Mouse (Mus musculus): ENCODE measurements at regions not wholly inside any gene's neighbourhood (a gene's known extent, or its start where the extent isn't known, plus 50 kb on each side); places are given as distances from the start of the nearest gene placed in this dataset.

DNA sequence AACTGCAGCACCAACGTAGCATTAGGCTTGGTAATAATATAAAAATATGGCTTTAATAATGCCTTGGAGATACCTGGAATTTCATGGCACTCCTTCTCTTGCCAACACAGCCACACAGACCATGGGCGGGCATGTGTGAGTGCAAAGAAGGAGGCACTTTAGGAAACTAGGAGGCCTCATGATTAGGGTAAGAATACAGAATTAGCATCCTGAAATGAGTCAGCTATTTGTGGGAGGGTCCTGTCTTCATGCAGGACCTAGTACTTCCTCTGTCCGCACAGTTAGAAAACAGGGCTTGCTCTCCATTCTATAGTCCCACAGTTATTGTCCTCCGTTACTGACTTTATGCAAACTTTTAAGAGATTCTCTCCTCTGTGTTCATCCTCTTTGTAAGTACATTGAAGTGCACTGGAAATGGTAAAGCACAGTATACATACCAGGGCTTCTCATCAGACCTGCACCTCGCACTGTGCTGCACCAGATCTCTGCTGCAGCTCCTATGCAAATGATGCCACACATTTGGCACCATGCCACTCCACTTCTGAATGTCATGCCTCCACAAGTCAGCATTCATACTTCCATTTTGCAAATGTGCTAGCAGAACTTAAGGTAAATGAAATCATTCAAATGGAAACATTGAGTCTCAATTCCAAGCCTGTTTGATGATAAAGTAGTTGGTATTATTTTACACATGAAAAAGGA lies 423.7 kb upstream of the 4930452B06Rik start:
- no peaks in the 10 kb centered on the region for H3K9me3 ChIP-seq (ENCODE audit: low read depth, low read length)
- TF ChIP-seq CTCF (IDR thresholded peaks at IDR 0.05; ENCODE audit: low read depth): no peak
- H3K27ac ChIP-seq (ENCODE audit: low read depth): no peak overlapping the region
- DNase-seq (peak; percentile 9), ATAC-seq (ENCODE audit: insufficient read depth) (no peak)
- no peaks in the 10 kb centered on the region for H3K4me1 ChIP-seq (ENCODE audit: insufficient read depth)
- no peaks in the 10 kb centered on the region for H3K27me3 ChIP-seq (ENCODE audit: insufficient read depth, low read length)
- H3K4me2 ChIP-seq: no peak overlapping the region
- H3K9ac ChIP-seq: no peak overlapping the region
- WGBS: 80% methylated on average over 5 of the region's 5 CpGs
- H3K4me3 ChIP-seq (ENCODE audit: low read depth, low read length): no peak overlapping the region
- no peaks in the 10 kb centered on the region for H3K36me3 ChIP-seq (ENCODE audit: insufficient read depth)

DNA sequence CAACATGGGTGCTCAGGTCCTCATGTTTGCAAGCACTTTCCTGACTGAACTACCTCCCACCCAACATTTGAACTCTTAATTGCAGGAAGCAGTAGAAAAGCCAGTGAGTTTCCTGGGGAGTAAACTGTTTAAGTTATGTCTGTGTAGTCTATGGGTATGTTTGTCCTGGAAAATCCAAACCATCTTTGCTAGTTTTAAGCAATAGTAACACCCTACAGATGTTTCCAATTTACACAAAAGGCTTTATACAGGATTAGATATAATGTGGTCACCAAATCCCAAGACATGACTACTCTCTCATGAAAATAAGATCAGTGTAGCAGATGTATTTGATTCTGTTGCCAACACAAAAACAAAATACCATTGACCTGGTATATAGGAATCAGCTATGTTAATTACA lies 421.1 kb upstream of the 4930452B06Rik start:
- H3K4me3 ChIP-seq (ENCODE audit: low read depth, low read length): no peak overlapping the region
- H3K4me2 ChIP-seq: no peak overlapping the region
- H3K27ac ChIP-seq (ENCODE audit: low read depth): no peak overlapping the region
- H3K36me3 ChIP-seq (ENCODE audit: insufficient read depth): no peaks in the 10 kb centered on the region
- DNase-seq: no peak
- no peaks in the 10 kb centered on the region for H3K27me3 ChIP-seq (ENCODE audit: insufficient read depth, low read length)
- no peak for TF ChIP-seq CTCF (IDR thresholded peaks at IDR 0.05; ENCODE audit: low read depth)
- no peak for ATAC-seq (ENCODE audit: insufficient read depth)
- H3K9me3 ChIP-seq (ENCODE audit: low read depth, low read length): no peaks in the 10 kb centered on the region
- H3K9ac ChIP-seq: no peak overlapping the region
- no peaks in the 10 kb centered on the region for H3K4me1 ChIP-seq (ENCODE audit: insufficient read depth)

DNA sequence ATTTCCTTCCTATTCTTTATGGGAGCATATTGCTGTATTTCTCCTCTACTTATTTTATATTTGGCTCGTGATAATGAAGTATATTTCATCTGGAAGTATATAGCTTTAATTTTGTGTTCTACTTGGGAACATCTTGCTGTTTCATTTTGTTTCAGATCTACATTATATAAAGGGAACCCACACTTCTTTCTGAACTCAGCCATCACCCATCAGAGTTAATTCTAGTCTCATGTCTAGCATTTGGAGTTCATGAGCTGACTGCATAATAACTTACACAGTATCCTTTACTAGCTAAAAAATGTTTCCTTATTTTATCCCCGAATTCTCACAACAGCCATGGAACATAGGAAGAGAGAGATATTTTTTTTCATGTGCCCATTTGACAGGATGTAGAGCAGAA lies 413.6 kb upstream of the 4930452B06Rik start:
- H3K36me3 ChIP-seq (ENCODE audit: insufficient read depth): no peaks in the 10 kb centered on the region
- ATAC-seq (ENCODE audit: insufficient read depth): no peak
- TF ChIP-seq CTCF (IDR thresholded peaks at IDR 0.05; ENCODE audit: low read depth): no peak
- H3K27ac ChIP-seq (ENCODE audit: low read depth): no peak overlapping the region
- H3K4me3 ChIP-seq (ENCODE audit: low read depth, low read length): no peak overlapping the region
- H3K9ac ChIP-seq: no peak overlapping the region
- H3K27me3 ChIP-seq (ENCODE audit: insufficient read depth, low read length): no peaks in the 10 kb centered on the region
- WGBS: 74% methylated on average over 2 of the region's 2 CpGs
- no peaks in the 10 kb centered on the region for H3K9me3 ChIP-seq (ENCODE audit: low read depth, low read length)
- no peak overlapping the region for H3K4me2 ChIP-seq
- DNase-seq: no peak
- H3K4me1 ChIP-seq (ENCODE audit: insufficient read depth): no peaks in the 10 kb centered on the region

DNA sequence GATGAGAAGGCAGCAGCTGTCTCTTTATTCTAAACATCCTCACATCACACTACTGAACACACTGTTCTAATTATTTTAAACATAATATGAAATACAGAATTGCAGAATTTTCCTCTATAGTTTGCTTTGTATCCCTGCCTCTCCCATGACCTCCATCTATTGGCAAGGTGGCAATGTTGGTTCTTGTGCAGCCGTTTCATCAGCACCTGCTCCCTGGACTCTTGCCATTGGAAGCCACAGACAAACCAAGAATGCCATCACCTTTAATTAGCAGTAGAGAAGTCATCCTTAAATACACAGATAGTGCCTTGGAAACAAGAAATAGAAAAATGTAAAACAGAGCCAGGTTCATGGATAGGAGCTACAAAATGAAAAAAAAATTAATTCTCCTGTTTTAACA lies 413.0 kb upstream of the 4930452B06Rik start:
- Histone ChIP-seq H3K9me3 (ENCODE audit: low read depth, low read length) (no peaks in the 10 kb centered on the region), H3K27ac (ENCODE audit: low read depth) (no peak overlapping the region), H3K36me3 (ENCODE audit: insufficient read depth) (no peaks in the 10 kb centered on the region), H3K9ac (no peak overlapping the region), H3K27me3 (ENCODE audit: insufficient read depth, low read length) (no peaks in the 10 kb centered on the region), H3K4me2 (no peak overlapping the region), H3K4me3 (ENCODE audit: low read depth, low read length) (no peak overlapping the region), H3K4me1 (ENCODE audit: insufficient read depth) (no peaks in the 10 kb centered on the region)
- ATAC-seq (ENCODE audit: insufficient read depth) (no peak), DNase-seq (no peak)
- WGBS: 35% methylated on average over 1 of the region's 1 CpGs
- no peak for TF ChIP-seq CTCF (IDR thresholded peaks at IDR 0.05; ENCODE audit: low read depth)

DNA sequence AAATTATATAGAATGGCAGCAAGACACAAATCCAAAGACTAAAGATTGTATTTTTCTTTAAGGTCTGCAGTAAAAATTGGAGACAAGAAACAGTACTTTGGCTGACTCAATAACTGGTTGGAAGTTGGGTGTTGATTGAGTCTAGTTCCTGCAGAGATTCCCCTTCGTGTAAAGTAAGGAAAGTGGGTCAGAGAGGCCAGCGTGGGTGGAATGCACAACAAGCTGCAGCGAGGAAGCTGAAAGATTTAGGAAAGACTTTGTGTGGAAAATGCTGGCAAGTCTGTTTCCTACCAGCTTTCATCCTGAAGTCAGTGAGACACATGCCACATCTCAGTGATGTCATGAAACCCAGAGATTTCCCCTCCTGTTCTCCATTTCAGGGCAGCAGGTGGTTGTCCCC lies 405.1 kb upstream of the 4930452B06Rik start:
- Histone ChIP-seq H3K36me3 (ENCODE audit: insufficient read depth) (no peaks in the 10 kb centered on the region), H3K9ac (no peak overlapping the region), H3K4me1 (ENCODE audit: insufficient read depth) (no peaks in the 10 kb centered on the region), H3K27ac (ENCODE audit: low read depth) (no peak overlapping the region), H3K27me3 (ENCODE audit: insufficient read depth, low read length) (no peaks in the 10 kb centered on the region), H3K4me3 (ENCODE audit: low read depth, low read length) (no peak overlapping the region), H3K4me2 (no peak overlapping the region), H3K9me3 (ENCODE audit: low read depth, low read length) (no peaks in the 10 kb centered on the region)
- TF ChIP-seq CTCF (IDR thresholded peaks at IDR 0.05; ENCODE audit: low read depth): no peak
- 62% methylated on average over 3 of the region's 3 CpGs for WGBS
- DNase-seq (no peak), ATAC-seq (ENCODE audit: insufficient read depth) (no peak)

DNA sequence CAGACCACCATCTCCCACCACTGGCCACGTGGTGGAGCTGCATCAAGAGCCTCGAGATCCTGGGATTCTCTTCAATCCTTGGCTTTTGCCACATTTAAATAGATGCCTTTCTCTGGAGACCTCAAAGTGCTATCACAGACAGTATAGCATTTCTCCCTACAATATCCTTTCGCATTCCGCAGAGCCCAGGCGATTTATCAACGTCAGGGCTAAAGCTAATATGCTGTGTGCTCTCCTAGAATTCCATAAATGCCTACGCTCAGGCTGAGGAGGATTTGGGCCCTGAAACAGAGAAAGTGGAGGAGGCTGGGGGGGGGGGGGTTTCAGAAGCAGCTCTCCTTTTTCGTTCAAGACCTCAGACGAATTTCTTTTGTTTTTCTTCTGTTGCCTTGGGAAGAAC lies 394.0 kb upstream of the 4930452B06Rik start:
- ATAC-seq (ENCODE audit: insufficient read depth) (peak; percentile 80; the same call in 1 of the 2 replicates), DNase-seq (peak; percentile 35)
- H3K27me3 ChIP-seq (ENCODE audit: insufficient read depth, low read length): no peaks in the 10 kb centered on the region
- no peak overlapping the region for H3K4me3 ChIP-seq (ENCODE audit: low read depth, low read length)
- no peak overlapping the region for H3K4me2 ChIP-seq
- no peaks in the 10 kb centered on the region for H3K36me3 ChIP-seq (ENCODE audit: insufficient read depth)
- no peak overlapping the region for H3K27ac ChIP-seq (ENCODE audit: low read depth)
- H3K9ac ChIP-seq: no peak overlapping the region
- H3K4me1 ChIP-seq (ENCODE audit: insufficient read depth): no peaks in the 10 kb centered on the region
- 34% methylated on average over 9 of the region's 9 CpGs for whole genome bisulfite sequencing
- peak; percentile 41 for TF ChIP-seq CTCF (IDR thresholded peaks at IDR 0.05; ENCODE audit: low read depth)
- no peaks in the 10 kb centered on the region for H3K9me3 ChIP-seq (ENCODE audit: low read depth, low read length)

DNA sequence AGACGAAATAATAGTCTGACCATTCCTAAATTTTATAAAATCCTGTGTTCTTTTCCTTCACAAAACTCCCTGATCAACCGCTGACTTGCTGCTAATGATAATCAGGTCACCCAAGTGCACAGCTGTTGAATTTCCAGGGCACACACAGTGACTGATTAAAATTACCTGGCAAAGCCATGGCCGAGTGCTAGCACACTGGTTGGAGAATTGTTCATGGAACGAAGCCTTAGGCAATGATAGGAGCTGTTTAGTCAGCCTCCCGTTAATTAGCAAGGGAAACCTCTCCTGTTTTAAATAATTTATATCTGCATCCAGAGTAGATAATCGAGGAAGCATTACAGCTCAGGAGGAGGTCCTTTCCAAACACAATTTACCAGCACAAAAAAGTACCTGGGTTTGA lies 362.8 kb upstream of the 4930452B06Rik start:
- H3K9ac ChIP-seq: no peak overlapping the region
- H3K9me3 ChIP-seq (ENCODE audit: low read depth, low read length): no peaks in the 10 kb centered on the region
- 71% methylated on average over 6 of the region's 6 CpGs for WGBS
- H3K27ac ChIP-seq (ENCODE audit: low read depth): no peak overlapping the region
- ATAC-seq (ENCODE audit: insufficient read depth) (no peak), DNase-seq (no peak)
- no peaks in the 10 kb centered on the region for H3K4me1 ChIP-seq (ENCODE audit: insufficient read depth)
- no peak overlapping the region for H3K4me3 ChIP-seq (ENCODE audit: low read depth, low read length)
- H3K27me3 ChIP-seq (ENCODE audit: insufficient read depth, low read length): no peaks in the 10 kb centered on the region
- no peaks in the 10 kb centered on the region for H3K36me3 ChIP-seq (ENCODE audit: insufficient read depth)
- TF ChIP-seq CTCF (IDR thresholded peaks at IDR 0.05; ENCODE audit: low read depth): no peak
- no peak overlapping the region for H3K4me2 ChIP-seq

DNA sequence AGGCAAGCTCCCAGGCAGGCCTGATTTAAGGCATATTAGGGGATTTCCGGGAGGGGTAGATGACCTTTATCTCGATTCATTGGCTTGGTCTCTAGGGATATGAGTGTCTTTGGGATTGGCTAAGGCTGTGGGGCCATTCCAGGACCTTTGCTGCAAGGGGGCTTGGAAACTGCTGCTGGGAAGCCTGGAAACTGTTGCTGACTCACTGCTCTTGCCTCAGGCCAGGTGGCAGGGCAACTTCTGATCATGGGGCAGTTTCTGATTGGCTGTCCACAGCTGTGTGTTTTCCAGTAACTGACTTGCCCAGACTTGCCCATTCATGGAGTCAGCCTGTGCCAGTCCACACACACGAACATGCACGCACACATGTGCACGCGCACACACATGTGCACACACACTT lies 349.8 kb upstream of the 4930452B06Rik start:
- 88% methylated on average over 6 of the region's 6 CpGs for WGBS
- ATAC-seq (ENCODE audit: insufficient read depth) (no peak), DNase-seq (no peak)
- H3K27ac ChIP-seq (ENCODE audit: low read depth): no peak overlapping the region
- no peak for TF ChIP-seq CTCF (IDR thresholded peaks at IDR 0.05; ENCODE audit: low read depth)
- no peak overlapping the region for H3K4me3 ChIP-seq (ENCODE audit: low read depth, low read length)
- no peaks in the 10 kb centered on the region for H3K9me3 ChIP-seq (ENCODE audit: low read depth, low read length)
- no peak overlapping the region for H3K4me2 ChIP-seq
- H3K27me3 ChIP-seq (ENCODE audit: insufficient read depth, low read length): no peaks in the 10 kb centered on the region
- H3K9ac ChIP-seq: no peak overlapping the region
- no peaks in the 10 kb centered on the region for H3K36me3 ChIP-seq (ENCODE audit: insufficient read depth)
- H3K4me1 ChIP-seq (ENCODE audit: insufficient read depth): no peaks in the 10 kb centered on the region

Measured in lung, embryonic 14.5 days (tissue).